Mouse (Mus musculus) small intestine, adult 2 months (tissue): Measurements from ENCODE around the gene Zc2hc1b.

Experiments
- CTCF ChIP-seq: fragments of 200-500 bp; IDR thresholded peaks from 2 replicates; pipeline ENCODE4 v1.5.1; 2012; ENCODE audit warnings: low read depth, mild to moderate bottlenecking, control low read depth, inconsistent platforms, low read length, moderate library complexity, mixed read lengths; ENCODE audit not compliant: insufficient replicate concordance, insufficient read length; ENCODE audit errors: extremely low read depth
- POLR2A ChIP-seq: fragments of 200-500 bp; IDR thresholded peaks from 2 replicates; pipeline ENCODE4 v1.6.1; 2012; ENCODE audit warnings: low read depth, mild to moderate bottlenecking, control low read depth, inconsistent platforms, low read length, moderate library complexity

DNA sequence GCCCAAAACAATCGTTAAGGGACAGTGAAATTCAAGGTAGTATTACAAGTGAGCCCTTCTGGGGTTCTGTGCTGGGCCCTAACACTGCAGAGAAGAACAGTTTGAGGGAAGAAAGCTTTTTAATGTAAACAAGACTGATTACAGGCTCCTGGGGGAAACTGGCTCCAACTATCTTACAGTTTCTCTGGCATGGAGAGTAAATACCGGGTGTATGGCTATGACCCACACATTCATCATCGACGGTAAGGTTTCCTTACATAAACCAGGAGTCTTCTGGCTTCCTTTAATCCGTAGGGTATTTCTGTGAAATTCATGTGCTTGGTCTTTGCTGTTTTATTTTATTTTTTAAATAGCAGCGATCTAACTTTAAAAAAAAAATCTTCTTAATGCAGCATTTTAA is 35.0 kb upstream of the Zc2hc1b start:
- no peak for TF ChIP-seq CTCF
- TF ChIP-seq POLR2A, result no peak
